Comparison of ENCODE assay signal across 21 mouse cellular contexts in the genomic region with DNA sequence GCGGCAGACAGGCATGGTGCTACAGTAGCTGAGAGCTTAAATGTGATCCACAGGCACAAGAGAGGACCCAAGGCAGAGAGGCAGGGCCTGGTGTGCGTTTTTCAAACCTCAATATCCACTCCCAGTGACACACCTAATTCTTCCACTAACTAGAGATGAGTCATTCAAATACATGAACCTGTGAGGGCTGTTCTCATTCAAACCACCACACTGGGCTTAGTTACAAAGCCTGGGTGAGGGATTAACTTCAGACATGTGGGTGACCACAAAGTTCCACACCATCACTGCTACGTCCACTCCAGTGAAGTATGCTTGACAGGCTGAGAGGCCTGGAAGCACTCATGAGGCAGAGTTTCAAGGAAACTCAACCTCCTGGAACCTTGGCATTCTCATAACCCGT.
A peak's percentile ranks its signal among the peaks of the same experiment; 100 is the strongest.
DNase-seq lines count a peak whose midpoint lies in the region; ATAC-seq and TF ChIP-seq lines count a peak whose summit lies in the region.
"Had no signal": no experiment of that assay in that cellular context is flagged by ENCODE, and none has a peak within 500 bp of the region (broad histone marks: within the 10 kb centered on the region; RNA-seq: fewer than 3 reads in every experiment).

No protein-coding gene starts in this region.

- H3K36me3 ChIP-seq in lung, postnatal 0 days (ENCODE audit: insufficient read depth, low read length) = no peaks in the 10 kb centered on the region
- H3K36me3 ChIP-seq: forebrain, embryonic 10.5 days; G1E; heart, embryonic 10.5 days; hindbrain, embryonic 12.5 days; hindbrain, embryonic 15.5 days had no signal

- no peaks in the 10 kb centered on the region for H3K9me3 ChIP-seq in lung, postnatal 0 days (ENCODE audit: low read length)
- H3K9me3 ChIP-seq: G1E; heart, embryonic 10.5 days; hindbrain, embryonic 12.5 days; hindbrain, embryonic 15.5 days had no signal

- ATAC-seq in lung, postnatal 0 days = 0 out of 2 replicates have a peak, but pooled peaks have one; percentile 11
- no peak for ATAC-seq in megakaryocyte progenitor cell, adult 5-6 weeks (replicated peaks; ENCODE audit: poor library complexity)
- ATAC-seq: forebrain, embryonic 14.5 days had no signal

- no peak for TF ChIP-seq EP300 in lung, postnatal 0 days (IDR thresholded peaks at IDR 0.05)

- no peaks in the 10 kb centered on the region for H3K27me3 ChIP-seq in lung, postnatal 0 days (replicated peaks; ENCODE audit: insufficient read depth, low read length)
- H3K27me3 ChIP-seq: hindbrain, embryonic 12.5 days; hindbrain, embryonic 15.5 days had no signal

- no peak for TF ChIP-seq CTCF in lung, postnatal 0 days (IDR thresholded peaks at IDR 0.05)

- peak; percentile 22 for DNase-seq in lung, postnatal 0 days (ENCODE audit: low spot score)
- DNase-seq in lung, postnatal 4 days = no peak
- DNase-seq in 3T3-L1 (ENCODE audit: low read depth, low spot score) (peak; percentile 32), R1 (ENCODE audit: low read depth, low spot score) (peak; percentile 54)
- DNase-seq in gastrocnemius, adult 18-20 months (ENCODE audit: low spot score) = no peak
- DNase-seq: adrenal gland, postnatal 10 days; adrenal gland, postnatal 36 days; cerebellum, adult 18-20 months; cerebellum, adult 9-10 months; cerebellum, postnatal 14 days; gastrocnemius, postnatal 10 days; gastrocnemius, postnatal 36 days; heart, adult 2 months; kidney, adult 11 months had no signal

- H3K4me2 ChIP-seq in lung, postnatal 0 days (replicated peaks; ENCODE audit: low read depth, low read length) = no peak overlapping the region
- H3K4me2 ChIP-seq: hindbrain, embryonic 12.5 days; hindbrain, embryonic 15.5 days had no signal

- WGBS in lung, postnatal 0 days = 69% methylated on average over 4 of the region's 4 CpGs

- H3K4me3 ChIP-seq in lung, postnatal 0 days (ENCODE audit: low read depth, low read length) = no peak overlapping the region
- H3K4me3 ChIP-seq: forebrain, embryonic 10.5 days; heart, adult 2 months; heart, embryonic 10.5 days; hindbrain, embryonic 12.5 days; hindbrain, embryonic 15.5 days had no signal

- H3K27ac ChIP-seq in lung, postnatal 0 days (ENCODE audit: low read length) = no peak overlapping the region
- H3K27ac ChIP-seq: forebrain, embryonic 10.5 days; heart, adult 2 months; heart, embryonic 10.5 days; hindbrain, embryonic 12.5 days; hindbrain, embryonic 15.5 days had no signal

- H3K4me1 ChIP-seq in lung, postnatal 0 days (ENCODE audit: insufficient read depth, low read depth, low read length) = no peaks in the 10 kb centered on the region
- H3K4me1 ChIP-seq: forebrain, embryonic 10.5 days; heart, embryonic 10.5 days; hindbrain, embryonic 12.5 days; hindbrain, embryonic 15.5 days had no signal

- no peak overlapping the region for H3K9ac ChIP-seq in lung, postnatal 0 days (replicated peaks; ENCODE audit: low read depth)
- H3K9ac ChIP-seq: hindbrain, embryonic 12.5 days; hindbrain, embryonic 15.5 days had no signal

Comparison
In these comparisons a context has a peak if more than half of its experiments do, and no peak if none do; other contexts are left out.
1. DNase-seq: peak in lung, postnatal 0 days (single experiment), 3T3-L1 (single experiment) and R1 (single experiment); none in lung, postnatal 4 days (0 of 2) and gastrocnemius, adult 18-20 months (single experiment).